Mouse (Mus musculus) erythroblast, embryonic 14.5 days (primary cell): Measurements from ENCODE around the gene Gas2.
A peak's percentile ranks its signal among the peaks of the same experiment; 100 is the strongest.

Experiments used
- GATA1 ChIP-seq: IDR thresholded peaks from 2 replicates; pipeline ENCODE4 v1.6.1; 2012; ENCODE audit warnings: low read length, inconsistent platforms, mixed read lengths
- TAL1 ChIP-seq: IDR thresholded peaks from 3 replicates; pipeline ENCODE4 v1.6.1; 2012; ENCODE audit warnings: low read length, inconsistent platforms, mixed read lengths

DNA sequence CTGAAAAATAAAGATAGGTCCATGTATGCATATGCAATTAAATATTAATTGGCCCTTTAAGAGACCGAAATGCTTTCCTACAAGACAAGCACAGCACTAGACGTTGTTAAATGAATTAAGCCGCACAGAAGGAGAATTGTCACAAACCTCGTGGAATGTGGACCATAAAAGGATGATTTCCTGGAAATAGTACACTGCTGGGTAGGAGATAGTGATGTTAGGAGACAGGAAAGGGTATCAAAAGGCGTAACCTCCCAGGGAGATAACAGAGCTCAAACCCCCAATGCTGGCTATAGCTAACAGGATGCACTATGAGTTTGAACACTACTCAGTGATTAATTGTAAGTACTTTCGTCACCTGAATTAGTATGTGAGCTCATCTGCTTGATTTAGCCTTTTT, 10.9 kb upstream of the Gas2 start:
- TF ChIP-seq GATA1, result 0 out of 2 replicates have a peak, but pooled peaks have one; percentile 20
- no peak for TF ChIP-seq TAL1
